Mouse (Mus musculus) ZHBTc4 (cell line): ENCODE data around the gene Arl15.

ENCODE experiments used
- DNase-seq: peaks from one replicate; pipeline ENCODE4 v3.0.0-alpha.2; 2011; ENCODE audit warnings: low read depth, low spot score

The Arl15 gene

GRCm38 (mm10) chr13:114090786-114091185, 296.5 kb downstream of the Arl15 start:
- no peak for DNase-seq

DNA sequence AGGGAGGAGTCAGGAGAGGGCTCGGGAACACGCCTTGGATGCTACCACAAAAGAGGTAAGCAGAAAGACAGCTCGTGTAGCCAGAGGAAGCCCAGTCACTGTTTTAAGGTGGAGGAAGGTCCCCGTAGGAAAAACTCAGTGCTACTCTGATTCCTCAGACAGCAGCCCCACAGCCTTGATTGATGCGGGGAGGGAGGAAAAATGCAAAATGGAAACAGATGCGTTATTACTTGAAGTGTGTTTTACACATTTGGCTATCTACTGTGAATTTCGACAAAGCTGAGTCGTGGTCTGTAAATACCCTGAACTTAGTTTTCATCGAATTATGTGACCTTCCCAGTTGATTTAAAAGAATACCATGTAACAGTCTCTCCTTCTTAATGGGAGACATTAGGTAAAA, 296.9 kb downstream of the Arl15 start:
- DNase-seq: no peak

DNA sequence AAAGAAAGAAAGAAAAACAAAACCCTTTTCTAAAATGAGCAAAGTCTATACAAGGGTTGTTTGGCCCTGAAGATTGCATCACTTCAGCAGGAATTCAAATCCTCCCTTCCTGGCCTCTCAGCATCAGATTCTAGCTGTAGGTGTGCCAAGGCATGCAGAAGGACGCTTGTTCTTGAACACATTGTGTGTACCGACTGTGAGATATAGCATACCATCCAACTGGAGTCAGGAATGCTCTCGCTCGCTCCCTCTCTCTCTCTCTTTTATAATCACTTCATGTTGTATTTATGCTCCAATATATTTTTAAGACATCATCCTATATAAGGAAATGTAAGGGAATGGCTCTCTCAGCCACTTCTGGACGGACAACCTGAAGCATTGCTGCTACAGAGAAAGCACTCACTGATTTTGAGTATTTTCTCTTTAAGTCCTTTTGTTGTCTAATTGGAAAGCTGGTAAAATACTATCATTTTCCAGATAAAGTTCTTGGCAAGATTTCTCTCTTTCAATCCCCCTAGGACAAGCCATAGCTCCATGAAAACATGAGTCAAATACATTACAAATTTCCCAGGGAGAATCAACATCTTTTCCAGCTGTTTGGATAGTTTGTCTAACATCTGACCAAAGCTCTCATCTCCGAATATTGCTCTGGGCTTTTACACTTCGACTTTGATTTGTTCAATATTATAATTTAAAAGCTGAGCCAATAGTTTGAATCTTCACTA, 300.0 kb downstream of the Arl15 start:
- no peak for DNase-seq

- no peak for DNase-seq
Observed at GRCm38 (mm10) chr13:114095440-114095839, 301.1 kb downstream of the Arl15 start.

DNA sequence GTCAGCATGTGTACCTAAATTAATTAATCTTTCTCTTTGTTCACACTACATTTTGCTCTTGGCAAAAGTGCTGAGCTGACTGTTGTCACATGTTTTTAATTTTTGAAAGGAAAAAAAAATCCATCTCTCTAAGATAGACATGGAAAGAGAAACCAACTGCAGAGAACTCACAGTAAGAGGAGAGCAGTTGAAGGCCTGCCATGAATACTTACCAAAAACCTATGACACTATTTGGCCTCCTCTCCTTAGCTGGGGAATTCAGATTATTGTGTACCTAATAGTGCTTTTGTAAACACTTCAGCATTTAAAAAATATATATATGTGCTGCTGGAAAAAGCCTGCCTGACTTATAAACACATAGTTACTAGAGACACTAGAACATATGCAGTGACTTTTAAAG, 302.1 kb downstream of the Arl15 start:
- DNase-seq: no peak

GRCm38 (mm10) chr13:114101155-114101554, 306.9 kb downstream of the Arl15 start:
- DNase-seq: no peak

GRCm38 (mm10) chr13:114106083-114106482, 311.8 kb downstream of the Arl15 start:
- no peak for DNase-seq

DNA sequence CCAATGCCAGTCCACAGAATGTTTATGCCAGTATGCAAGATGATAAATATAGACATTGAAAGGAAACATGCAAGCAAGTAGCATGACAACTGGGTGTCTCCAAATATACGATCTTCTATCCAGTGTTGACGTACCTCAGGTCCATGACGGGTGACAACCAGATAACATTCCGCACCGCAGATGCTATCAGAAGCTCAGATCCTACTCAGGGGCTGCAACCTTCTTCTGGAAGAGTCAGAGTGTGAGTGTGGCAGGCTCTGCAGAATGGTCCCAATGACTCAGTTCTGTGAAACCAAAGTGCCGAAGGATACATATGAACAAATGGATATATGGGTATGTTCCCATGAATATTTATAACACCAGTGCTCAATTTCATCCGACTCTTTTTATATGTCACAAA, 313.2 kb downstream of the Arl15 start:
- no peak for DNase-seq

GRCm38 (mm10) chr13:114109441-114109840, 315.1 kb downstream of the Arl15 start:
- DNase-seq: no peak

- DNase-seq: no peak
Observed at GRCm38 (mm10) chr13:114109845-114110244, 315.5 kb downstream of the Arl15 start.

DNA sequence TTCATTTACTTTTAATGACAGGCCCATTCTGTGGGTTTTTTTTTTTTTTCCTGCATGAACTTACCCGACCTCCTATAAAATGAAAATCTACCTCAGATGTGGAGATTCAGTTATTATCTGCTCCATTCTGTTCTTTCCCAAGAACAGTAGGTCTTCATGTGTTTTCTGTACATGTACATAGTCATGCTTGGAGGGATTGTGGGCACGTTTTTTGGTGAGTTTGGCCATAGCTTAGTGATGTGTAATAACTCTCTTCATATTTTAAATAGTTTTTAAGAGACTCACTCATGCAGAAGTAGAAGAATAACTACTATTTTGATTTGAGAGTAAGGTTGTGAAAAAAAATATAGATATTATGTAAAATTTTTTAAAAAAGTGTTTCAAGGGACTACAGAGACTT, 319.2 kb downstream of the Arl15 start:
- DNase-seq: no peak

DNA sequence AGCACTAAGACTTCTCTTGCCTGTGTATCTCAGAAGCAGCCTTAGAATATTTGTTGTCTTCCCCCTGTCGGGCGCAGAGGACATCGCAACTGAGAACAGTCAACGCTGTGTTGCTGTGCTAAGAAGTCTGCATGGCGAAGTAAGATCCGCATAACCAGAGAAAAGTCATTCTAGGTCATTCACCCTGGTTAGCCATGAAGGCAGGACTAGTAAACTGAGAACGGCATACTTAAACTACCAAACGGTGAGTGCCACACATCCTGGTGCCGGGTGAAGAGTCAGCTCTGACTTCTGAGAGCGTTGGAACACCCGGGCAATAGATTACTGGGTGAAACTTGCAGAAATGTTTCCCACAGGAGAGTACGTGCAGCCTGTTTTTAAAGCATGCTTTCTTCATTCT, 320.3 kb downstream of the Arl15 start:
- peak; percentile 42 for DNase-seq

DNA sequence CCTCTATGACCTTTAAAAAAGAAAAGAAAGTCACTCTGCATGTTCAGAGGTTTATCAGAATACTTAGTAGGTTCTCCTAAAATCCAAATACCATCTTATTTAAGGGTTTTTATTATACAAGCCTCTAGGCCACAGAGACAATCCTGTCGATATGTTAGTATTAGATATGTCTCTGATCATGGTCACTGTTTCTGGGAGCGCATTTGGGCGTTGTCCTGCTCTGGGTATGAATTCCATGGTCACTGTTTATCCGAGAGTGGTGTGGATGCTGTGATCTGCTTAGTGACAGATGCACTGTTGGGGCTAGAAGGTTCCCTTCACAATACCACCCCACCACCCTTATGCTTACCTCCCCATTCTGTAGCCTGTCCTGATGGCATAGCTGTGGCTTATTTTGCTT, 320.8 kb downstream of the Arl15 start:
- DNase-seq: no peak

DNA sequence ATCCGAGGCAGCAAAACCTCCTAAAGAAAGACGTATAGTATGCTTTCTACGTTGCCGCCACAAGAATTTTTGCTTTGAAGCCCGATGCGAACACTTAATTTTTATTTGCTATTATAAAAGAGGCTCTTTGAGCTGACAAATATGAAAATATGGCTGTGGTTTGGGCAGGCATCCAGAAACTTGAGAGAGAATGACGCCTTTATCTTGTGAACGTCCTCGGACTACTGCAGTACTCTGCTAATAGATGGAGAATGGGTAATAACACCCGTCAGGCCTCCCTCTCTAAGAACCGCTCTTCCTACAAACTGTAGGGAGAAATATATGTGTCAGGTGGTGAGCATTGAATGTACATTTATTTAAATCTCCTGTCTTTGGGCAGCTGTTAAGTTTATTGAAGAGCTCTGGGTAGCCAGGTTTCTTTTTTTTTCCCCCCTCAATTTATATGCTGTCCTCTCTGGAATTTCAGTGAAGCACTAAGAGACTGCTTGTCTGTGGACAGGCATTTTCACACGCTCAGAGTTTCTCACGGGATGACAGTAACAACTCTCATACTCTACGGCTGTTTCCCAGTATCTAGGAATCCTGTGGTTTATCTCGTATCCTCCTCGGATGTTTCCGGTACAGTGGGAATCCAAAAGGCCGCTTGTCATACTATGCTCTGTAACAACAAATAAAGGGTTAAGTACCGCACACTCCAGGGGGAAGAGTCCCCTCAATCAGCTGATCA, 324.0 kb downstream of the Arl15 start:
- DNase-seq: no peak

GRCm38 (mm10) chr13:114119816-114120215, 325.5 kb downstream of the Arl15 start:
- DNase-seq: no peak

- DNase-seq: no peak
Observed at GRCm38 (mm10) chr13:114121591-114121990, 327.3 kb downstream of the Arl15 start.

GRCm38 (mm10) chr13:114123391-114123790, 329.1 kb downstream of the Arl15 start:
- DNase-seq: no peak

DNA sequence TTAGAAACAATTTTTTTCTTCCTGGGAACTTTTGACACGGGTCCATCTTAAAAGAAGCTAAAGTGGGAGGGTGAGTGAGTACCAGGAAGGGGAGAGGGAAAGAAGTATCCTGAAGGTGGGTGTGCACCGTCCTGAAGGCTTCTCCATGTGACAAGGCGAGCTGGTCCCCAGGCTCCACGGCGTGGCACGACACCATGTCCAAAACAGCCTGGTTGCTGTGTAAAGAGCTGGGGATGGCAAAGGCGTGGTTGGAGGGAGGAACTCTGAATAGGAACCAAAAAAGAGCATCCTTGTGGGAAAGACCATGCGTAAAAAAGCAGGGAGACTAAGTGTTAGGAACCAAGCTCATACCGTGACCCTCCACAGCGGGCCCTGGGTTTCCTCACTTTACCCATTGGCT, 330.1 kb downstream of the Arl15 start:
- DNase-seq: no peak

- DNase-seq: no peak
Observed at GRCm38 (mm10) chr13:114124991-114125390, 330.7 kb downstream of the Arl15 start.

GRCm38 (mm10) chr13:114128366-114128765, 334.1 kb downstream of the Arl15 start:
- DNase-seq: peak; percentile 34

DNA sequence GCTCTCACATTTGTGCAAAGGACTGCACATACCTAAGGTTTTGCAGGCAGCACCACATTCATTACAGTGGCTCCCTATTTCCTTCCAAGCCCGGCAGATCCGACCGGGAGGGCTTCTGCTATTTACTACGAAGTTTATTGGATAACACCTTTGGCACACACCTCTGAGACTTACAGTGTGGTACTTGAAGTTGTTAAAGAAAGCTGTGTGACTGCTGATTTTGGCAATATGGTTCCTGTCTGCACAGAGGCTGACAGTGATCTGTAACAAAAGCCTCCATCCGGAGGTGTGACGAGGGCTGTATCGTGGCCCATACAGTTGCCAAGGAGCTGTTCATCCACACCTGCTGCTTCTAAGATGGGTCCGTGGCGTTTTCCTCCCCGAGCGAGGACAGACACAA, 335.7 kb downstream of the Arl15 start:
- no peak for DNase-seq

DNA sequence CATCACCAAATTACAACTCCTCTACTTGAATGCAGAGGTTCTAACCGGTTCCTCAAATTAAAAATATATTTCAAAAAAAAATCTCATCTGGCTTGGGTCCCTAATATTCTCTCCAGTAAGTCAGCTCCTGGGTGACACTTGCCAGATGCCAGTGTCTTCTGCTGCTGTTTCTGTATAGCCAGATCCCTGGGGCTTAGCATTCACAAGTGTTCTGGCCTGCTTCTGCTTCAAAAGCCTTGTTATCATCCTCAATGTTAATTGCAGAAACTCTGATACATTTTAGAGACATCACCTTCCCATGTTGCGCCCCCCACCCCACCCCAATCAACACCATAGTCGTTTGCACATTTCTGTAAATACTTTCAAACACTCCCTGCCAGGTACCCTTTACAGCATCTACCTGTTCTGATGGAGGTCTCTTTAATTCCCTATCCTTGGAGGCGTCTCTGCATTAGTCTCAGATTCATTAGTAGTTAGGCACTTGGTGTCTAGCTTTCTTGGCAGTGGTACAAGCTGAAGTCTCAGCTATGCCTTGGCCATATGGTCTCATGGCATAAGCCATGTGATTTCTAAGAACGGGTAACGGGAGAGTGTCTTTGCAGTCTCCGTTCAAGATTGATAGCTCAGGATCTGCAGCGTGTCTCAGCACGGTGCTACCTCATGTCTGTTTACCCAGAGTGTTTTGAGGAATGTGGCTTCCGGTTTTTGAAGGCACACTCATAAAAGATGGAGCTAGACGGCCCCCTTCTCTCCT, 336.4 kb downstream of the Arl15 start:
- no peak for DNase-seq

DNA sequence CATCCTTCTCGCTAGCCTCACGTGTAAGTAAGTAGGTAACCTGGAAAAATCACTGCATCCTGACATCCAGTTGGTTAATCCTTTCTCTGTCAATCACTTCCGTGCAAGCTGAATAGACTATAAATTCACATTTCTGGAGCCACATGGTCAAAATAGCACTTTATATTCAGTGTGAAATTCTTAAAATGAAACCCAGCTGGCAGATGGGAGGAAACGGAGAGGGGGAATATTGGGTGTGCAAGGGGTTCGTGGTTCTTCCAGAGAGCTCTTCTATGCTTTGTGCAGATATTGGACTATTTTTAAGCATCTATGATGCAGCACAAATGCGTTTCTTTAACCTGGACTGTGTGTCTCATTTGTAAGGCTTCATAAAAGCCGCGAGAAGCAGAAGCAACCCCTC, 344.6 kb downstream of the Arl15 start:
- no peak for DNase-seq
